Mouse (Mus musculus) right cerebral cortex, postnatal 10 days (tissue): ENCODE measurements at regions not wholly inside any gene's neighbourhood (a gene's known extent, or its start where the extent isn't known, plus 50 kb on each side); places are given as distances from the start of the nearest gene placed in this dataset.

Source experiments
- DNase-seq, 2 experiments: peaks; one replicate each; pipeline ENCODE4 v3.0.0; 2021; ENCODE audit warnings: low spot score in 2 of 2

- no peak for DNase-seq
Observed at GRCm38 (mm10) chr16:62981821-62982220, 127.7 kb downstream of the Pros1 start.

DNA sequence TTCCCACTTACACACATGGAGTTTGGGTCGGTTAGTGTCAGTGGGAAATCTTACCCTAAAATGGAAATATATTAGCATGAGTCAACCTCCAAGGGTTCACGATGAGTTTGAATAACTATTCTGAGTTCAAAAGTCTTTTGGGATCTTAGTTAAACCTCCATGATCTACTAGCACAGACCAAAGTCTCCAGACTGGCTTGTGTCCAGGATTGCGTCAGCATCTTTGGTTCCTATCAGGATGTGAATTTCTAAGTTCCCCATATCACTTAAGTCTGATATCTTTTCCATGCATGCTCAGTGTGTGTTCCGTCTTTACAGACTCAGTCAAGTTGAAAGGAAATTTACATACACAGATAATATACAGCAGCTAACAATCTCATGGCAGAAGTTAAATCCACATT lies 128.5 kb downstream of the Pros1 start:
- no peak for DNase-seq

GRCm38 (mm10) chr16:62995555-62995954 lies 141.4 kb downstream of the Pros1 start:
- no peak for DNase-seq

- DNase-seq = no peak
Observed at GRCm38 (mm10) chr16:63011151-63011734, 157.1 kb downstream of the Pros1 start.

DNA sequence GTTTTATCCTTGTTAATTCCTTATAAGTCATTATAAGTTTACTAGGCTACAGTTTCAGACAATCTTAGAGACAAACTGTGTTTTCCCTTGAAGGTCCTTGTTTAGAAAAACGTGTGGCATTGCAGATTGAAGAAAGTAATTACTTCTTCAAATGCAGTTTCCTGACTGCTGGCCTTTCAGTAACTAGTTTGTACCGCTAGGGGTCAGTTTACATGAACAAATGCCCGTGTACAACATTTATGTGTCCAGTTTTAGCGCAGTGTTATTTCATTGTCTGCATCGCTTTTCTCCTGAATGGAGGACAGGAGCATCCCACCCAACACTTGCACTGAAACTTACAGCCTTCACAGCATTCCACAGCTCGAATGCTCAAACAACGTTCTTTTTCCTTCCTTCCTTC lies 160.3 kb downstream of the Pros1 start:
- no peak for DNase-seq

- DNase-seq = peak; percentile 25 to 37
Observed at GRCm38 (mm10) chr16:63016144-63016543, 162.0 kb downstream of the Pros1 start.

DNA sequence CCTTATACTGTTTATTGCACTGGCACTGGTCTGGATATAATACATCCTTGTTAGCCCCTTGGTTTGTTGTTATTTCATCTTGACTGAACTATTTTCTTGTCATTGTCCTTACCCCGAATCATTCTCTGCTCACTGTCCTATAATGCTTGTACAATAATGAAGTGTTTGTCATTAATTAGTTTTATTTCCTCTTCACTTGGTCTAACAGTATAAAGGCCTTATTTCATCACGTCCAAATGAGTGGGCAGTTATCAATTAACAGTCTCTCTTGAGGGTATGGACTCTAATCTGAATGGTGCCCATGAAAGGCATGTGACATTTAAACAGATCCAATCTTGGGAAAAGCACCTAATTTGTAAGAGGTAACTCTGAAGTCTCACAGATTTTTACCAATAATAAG lies 162.6 kb downstream of the Pros1 start:
- DNase-seq = no peak

DNA sequence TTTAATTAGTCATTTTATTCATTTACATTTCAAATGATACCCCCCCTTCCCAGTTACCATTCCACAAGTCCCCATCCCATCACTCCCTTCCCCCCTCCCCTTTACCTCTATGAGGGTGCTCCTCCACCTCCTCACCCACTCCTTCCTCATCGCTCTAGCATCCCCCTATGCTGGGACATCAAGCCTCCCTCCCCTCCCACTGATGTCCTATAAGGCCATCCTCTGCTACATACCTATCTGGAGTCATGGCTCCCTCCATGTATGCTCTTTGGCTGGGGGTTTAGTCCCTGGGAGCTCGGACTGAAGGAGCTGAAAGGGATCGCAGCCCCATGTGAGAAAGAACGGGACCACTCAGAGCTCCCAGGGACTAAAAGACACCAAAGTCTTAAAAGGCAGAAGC lies 176.3 kb downstream of the Pros1 start:
- DNase-seq = no peak

DNA sequence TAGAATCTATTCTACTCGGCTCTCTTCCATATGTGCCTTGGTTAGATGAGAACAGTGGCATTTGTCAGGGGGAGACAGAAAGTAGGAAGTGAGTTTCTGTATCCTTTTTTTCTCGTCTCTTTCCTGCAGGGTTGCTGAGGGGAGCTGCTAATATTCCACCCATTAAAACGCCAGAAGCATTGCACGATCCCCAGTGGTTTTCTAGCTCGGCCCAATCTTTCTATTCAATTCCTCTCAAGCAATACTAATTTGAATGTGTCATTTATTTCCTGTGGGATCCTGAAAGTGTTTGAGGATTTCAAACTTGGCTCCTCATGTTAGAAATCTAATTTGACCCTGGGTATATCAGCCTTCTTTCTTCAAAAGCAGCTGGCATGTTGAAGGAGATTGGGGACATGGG lies 176.9 kb downstream of the Pros1 start:
- DNase-seq = no peak

DNA sequence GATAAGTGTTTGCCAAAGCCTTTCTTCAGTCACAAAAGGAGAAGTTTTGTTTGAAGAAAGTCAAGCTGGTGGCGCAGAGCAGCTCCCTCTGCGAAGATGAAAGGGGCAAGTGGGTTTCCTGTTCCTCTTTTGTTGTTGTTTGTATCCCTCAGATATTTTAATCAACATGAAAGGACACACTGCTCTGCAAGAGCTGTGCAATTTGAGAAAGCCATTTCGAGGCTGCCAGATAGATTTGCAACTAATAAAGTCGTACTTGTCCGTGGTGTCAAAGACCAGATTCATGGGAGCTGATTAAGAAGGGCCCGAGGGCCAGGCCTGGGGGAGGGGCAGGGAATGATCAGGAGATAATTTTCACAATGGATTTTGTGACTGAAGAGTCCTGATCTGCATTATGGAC lies 177.7 kb downstream of the Pros1 start:
- DNase-seq = no peak

DNA sequence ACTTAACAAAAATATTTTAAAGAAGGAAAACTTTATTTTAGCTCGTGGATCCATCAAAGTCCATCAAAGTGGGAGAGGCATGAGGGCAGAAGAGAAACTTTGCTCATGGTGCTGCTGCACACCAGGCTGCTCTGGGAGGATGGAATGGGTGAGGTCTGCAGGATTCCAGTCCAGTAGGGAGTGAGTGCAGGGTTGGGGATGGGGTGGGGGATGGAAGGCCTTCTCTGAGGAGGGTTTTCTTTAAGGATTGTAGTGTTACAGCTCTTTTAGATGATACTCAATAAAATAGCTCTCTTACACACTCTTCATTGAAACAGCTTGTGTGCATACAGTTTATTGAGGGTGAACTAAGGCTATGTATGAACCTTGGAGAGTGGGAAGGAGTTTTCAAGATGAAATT lies 195.0 kb downstream of the Pros1 start:
- no peak for DNase-seq

DNA sequence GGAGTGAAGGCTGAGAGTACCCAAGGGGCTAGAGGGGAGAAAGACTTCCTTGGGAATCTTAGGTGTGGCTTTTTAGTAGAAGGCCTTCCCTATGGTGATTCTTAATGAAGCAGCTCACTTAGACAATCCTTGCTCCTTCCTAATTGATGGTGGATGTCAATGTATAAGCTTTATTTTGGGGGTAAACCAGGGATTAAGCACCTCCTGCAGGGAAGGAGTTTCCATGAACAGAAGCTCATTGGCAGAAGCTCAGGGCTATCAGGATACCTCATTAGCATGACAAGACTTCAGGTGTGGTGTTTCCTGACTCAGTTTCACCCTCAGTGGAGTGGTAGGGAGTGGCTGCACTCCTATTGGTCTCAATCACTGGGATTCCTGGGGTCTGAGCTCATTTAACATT lies 208.8 kb downstream of the Pros1 start:
- no peak for DNase-seq

DNA sequence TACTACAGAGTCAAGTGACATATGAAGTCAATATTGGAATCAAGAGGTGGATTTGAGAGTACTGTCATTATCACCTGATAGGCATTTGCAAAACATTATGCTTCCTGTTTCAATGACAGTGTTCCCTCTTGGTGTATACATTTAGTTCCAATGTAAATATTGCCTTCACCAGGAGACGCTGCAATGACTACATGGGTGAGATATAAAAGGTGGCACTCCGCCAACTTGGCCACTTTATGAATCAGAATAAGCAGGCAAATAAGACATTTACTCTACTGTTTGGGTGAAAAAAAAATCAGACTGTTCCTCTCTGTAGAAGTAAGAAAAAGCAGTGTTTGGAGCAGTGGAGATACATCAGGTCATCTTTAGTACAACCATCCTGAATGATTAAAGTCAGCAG lies 215.9 kb downstream of the Pros1 start:
- no peak for DNase-seq

- DNase-seq = no peak
Observed at GRCm38 (mm10) chr16:63075814-63076213, 221.7 kb downstream of the Pros1 start.

DNA sequence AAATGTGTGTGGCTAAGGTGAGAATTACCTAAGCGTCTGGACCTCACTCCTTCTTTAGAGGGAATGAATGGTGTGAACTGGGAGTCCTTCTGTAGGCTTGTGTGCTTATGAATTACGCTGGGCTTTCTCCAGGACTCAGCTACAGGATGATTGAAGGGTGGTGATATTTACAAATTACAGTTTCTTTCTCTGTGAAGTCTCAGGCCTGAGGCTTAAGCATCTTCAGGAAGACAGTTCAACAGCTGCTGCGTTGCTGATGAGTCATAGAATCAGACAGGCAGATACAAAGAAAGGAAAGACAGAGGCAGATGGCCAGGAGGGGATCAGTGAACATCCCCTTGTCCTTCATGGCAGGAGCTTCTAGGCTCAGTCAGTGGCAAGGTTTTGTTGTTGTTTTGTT lies 227.3 kb downstream of the Pros1 start:
- DNase-seq = no peak

- no peak for DNase-seq
Observed at GRCm38 (mm10) chr16:63083256-63083655, 229.1 kb downstream of the Pros1 start.

DNA sequence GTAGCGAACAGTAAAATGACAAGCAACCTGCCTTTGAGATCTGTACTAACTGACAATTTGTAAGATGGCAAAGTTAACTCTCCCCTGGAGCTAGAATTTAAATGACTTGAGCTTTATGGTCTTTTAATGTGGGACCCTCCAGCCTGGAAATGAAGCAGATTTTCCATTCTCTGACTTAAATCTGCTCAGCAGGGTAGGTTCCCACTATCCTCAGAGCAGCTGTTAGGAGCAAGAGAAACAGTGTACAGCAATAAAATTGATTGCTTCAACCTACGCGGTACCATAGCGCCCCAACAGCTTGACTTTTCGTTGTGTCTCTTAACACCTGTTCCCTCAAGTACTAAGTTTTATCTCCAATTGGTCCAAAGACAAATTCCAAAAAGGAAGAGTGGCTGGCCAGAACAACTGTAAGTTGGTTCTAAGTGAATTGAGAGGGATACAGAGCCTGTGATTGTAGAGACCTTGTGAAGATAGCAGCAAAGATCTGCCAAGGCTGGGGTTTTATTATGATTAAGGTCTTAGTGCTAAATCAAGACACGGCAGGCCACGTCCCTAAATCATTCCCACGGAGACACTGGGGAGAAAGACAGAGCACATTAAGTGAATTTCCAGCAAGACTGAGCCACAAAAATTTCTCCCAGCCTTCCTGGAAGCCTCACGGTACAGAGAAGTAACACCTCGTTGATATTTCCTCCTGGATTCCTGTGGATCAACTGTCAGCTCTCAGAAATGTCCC lies 230.1 kb downstream of the Pros1 start:
- DNase-seq = no peak

GRCm38 (mm10) chr16:63086086-63086796 lies 232.1 kb downstream of the Pros1 start:
- peak in 1 of 2 experiments; percentile 45 for DNase-seq

DNA sequence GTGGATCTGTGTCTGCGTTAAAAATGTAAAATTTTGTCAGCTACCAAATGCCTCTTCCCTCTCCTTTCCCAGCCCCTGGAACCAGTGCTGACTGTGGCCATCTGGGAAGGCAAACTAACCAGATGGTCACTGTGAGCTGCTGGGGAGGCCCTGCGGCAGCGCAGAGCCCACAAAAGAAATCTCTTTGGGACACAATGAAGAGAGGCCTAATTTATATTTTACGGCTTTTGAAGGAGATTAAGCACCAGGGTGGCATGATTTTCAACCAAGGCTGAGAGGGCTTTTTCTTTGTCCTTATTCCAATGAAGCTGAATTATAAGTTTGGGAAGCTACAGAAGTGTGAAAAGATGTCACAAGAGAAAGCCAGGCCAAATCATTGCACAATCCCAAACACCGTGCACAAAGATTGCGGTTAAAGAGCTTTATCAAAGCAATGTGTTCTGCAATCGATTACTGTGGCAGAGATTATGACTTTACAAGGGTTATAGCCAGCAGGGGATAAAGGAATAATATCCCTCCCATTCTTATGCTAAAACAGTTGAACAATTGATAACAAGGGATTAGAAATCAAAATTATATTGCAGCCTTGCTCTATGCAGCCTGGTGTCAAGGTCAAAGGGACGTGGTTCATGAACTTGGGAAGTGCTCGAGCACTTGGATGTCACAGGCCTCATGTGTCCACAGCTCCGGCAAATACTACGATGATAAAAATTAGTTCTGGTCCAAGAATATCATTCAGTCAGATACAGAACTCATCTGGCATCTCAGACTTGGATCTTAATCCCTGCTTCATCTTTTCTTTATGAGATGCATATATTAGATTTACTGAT lies 237.6 kb downstream of the Pros1 start:
- DNase-seq = peak; percentile 40 to 66

DNA sequence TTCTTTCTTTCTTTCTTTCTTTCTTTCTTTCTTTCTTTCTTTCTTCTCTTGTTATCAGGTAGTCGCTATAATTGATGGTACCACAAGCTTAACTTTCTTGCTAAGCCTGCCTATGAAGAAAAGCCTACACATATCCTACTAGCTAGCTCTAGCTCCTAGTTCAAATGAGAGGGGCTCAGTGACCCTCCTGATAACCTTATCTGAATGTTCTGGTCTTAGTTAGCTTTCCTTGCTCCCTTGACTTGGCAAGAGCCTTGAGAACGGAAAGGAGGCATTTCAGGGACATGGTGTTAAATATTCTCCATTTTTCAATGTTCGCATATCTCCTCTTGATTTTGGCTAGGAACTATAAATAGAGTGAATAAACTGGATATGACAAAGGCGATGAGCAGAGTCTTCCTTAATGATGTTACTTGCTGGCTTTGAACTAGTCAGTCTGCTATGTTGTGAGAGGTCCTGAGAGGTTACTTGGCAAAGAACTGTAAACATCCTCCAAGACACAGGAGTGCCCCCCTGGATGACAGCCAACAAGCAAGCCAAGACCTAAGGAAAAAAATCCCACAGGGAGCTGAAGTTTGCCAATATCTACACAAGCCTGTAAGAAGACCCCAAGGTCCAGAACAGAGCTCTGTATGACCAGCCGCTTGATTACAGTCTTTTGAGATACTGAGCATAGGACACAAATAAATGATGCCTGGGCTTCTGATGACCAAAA lies 240.2 kb downstream of the Pros1 start:
- no peak for DNase-seq

- no peak for DNase-seq
Observed at GRCm38 (mm10) chr16:63102362-63102761, 248.3 kb downstream of the Pros1 start.

DNA sequence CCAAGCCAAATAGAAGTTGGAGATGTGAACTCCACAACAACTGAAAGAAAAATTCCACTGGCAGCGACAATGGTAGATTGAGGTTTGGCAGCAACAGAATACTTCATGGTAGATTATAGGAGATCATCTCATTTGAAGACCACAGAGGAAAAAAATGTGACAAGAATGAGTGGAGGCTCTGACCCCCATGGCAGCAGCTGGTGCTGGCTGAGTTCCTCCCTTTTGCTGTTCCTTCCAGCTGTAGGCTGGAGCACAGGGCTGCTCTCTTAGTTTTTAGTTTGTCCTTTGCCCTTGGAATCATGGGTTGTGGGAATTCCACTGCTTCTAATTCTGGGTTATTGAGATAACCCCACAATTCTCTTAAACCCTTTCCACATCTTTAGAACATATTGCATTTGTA lies 248.8 kb downstream of the Pros1 start:
- DNase-seq = no peak
